In the genomic region with DNA sequence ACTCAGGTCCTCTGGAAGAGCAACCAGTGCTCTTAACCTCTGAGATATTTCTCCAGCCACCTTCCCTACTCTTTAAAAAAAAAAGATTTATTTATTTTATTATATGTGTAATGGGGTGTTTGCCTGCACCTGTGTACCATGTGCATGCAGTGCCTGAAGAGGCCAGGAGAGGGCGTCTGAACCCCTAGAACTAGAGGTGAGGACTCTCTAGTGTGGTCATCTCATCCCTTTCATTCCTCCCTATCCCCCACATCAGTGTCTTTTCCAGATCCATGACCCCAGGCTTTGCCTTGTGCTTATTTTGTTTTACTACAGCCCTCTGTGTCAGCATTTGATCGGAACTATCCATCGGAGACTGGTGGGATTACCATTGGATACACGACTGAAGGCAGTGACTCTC, we compare ENCODE assay signal across 9 mouse cellular contexts. TPM values are rescaled to one million over a fixed set of nuclear protein-coding genes. Genes with fewer than 3 reads are reported as not detected.
DNase-seq lines count a peak whose midpoint lies in the region; ATAC-seq lines count a peak whose summit lies in the region.
"Had no signal": no experiment of that assay in that cellular context is flagged by ENCODE, and none has a peak within 500 bp of the region (broad histone marks: within the 10 kb centered on the region; RNA-seq: fewer than 3 reads in every experiment).

No protein-coding gene starts in this region.

- no peak overlapping the region for H3K4me3 ChIP-seq in hindbrain, embryonic 11.5 days (ENCODE audit: low read depth, low read length)
- H3K4me3 ChIP-seq in hindbrain, embryonic 16.5 days (ENCODE audit: low read length): no peak overlapping the region

- H3K9me3 ChIP-seq in hindbrain, embryonic 11.5 days (ENCODE audit: control insufficient read depth, low read length): no peaks in the 10 kb centered on the region
- no peaks in the 10 kb centered on the region for H3K9me3 ChIP-seq in hindbrain, embryonic 16.5 days (ENCODE audit: control insufficient read depth, low read length)

- no peak overlapping the region for H3K9ac ChIP-seq in hindbrain, embryonic 11.5 days (ENCODE audit: low read depth, low read length)
- no peak overlapping the region for H3K9ac ChIP-seq in hindbrain, embryonic 16.5 days (ENCODE audit: low read depth, low read length)

- peak; percentile 34 for DNase-seq in hindbrain, embryonic 11.5 days (ENCODE audit: low spot score)
- DNase-seq in B cell, adult 2 months: peak; percentile 49 to 52
- peak; percentile 64 for DNase-seq in brain, adult 2 months (ENCODE audit: low read depth, low spot score)
- peak; percentile 50 to 56 for DNase-seq in kidney, postnatal 4 days
- DNase-seq in urinary bladder, postnatal 10 days (ENCODE audit: low spot score): no peak
- DNase-seq in layer of hippocampus, adult 9-10 months (ENCODE audit: low spot score): no peak
- DNase-seq in right cerebral cortex, adult 18-20 months: no peak

- no peaks in the 10 kb centered on the region for H3K36me3 ChIP-seq in hindbrain, embryonic 11.5 days (ENCODE audit: control insufficient read depth, insufficient read depth, low read length)
- H3K36me3 ChIP-seq in hindbrain, embryonic 16.5 days (ENCODE audit: control insufficient read depth, insufficient read depth, low read length): no peaks in the 10 kb centered on the region

- H3K27me3 ChIP-seq in hindbrain, embryonic 11.5 days (ENCODE audit: control insufficient read depth, insufficient read depth, low read length): no peaks in the 10 kb centered on the region
- H3K27me3 ChIP-seq in hindbrain, embryonic 16.5 days (replicated peaks; ENCODE audit: control insufficient read depth, insufficient read depth, low read length): no peaks in the 10 kb centered on the region

- H3K27ac ChIP-seq in hindbrain, embryonic 11.5 days (ENCODE audit: low read depth, low read length): no peak overlapping the region
- no peak overlapping the region for H3K27ac ChIP-seq in hindbrain, embryonic 16.5 days (ENCODE audit: low read depth, low read length)

- no peak overlapping the region for H3K4me2 ChIP-seq in hindbrain, embryonic 11.5 days (replicated peaks; ENCODE audit: low read depth, low read length)
- H3K4me2 ChIP-seq in hindbrain, embryonic 16.5 days (ENCODE audit: low read length): no peak overlapping the region

- 68% methylated on average over 4 of the region's 4 CpGs for WGBS in hindbrain, embryonic 11.5 days
- 66% methylated on average over 4 of the region's 4 CpGs for WGBS in hindbrain, embryonic 16.5 days

- H3K4me1 ChIP-seq in hindbrain, embryonic 11.5 days (replicated peaks; ENCODE audit: control insufficient read depth, insufficient read depth, low read length): no peaks in the 10 kb centered on the region
- H3K4me1 ChIP-seq in hindbrain, embryonic 16.5 days (ENCODE audit: control insufficient read depth, insufficient read depth, low read depth, low read length): peaks cover under 1% of the 10 kb centered on the region

- ATAC-seq in hindbrain, embryonic 11.5 days (ENCODE audit: low FRiP score): no peak
- ATAC-seq in hindbrain, embryonic 16.5 days: no peak

RNA-seq across cellular contexts. Expression of a gene that starts 5.2 kb away (rescaled TPM):
- 0.67 and 0.80 TPM in 2 replicates for polyA plus RNA-seq in hindbrain, embryonic 11.5 days (2014; fragmentation: Nextera tagmentation; extraction: Ambion mirVana)
- polyA plus RNA-seq in hindbrain, embryonic 16.5 days (2015; fragmentation: Nextera tagmentation; extraction: Ambion mirVana): 10.9 and 14.3 TPM in 2 replicates

RNA-seq across cellular contexts. Expression of a gene that starts 18.3 kb away (rescaled TPM):
- polyA plus RNA-seq in hindbrain, embryonic 11.5 days (2014; fragmentation: Nextera tagmentation; extraction: Ambion mirVana): 217 and 219 TPM in 2 replicates
- 225 and 246 TPM in 2 replicates for polyA plus RNA-seq in hindbrain, embryonic 16.5 days (2015; fragmentation: Nextera tagmentation; extraction: Ambion mirVana)

RNA-seq across cellular contexts. Expression of a gene that starts 35.9 kb away (rescaled TPM):
- polyA plus RNA-seq in hindbrain, embryonic 11.5 days (2014; fragmentation: Nextera tagmentation; extraction: Ambion mirVana): 0.10 TPM in 1 of 2 replicates, not detected in the other
- polyA plus RNA-seq in hindbrain, embryonic 16.5 days (2015; fragmentation: Nextera tagmentation; extraction: Ambion mirVana): 0.08 TPM in 1 of 2 replicates, not detected in the other
- polyA plus RNA-seq: stomach, embryonic 16.5 days had no signal

Comparison
In these comparisons a context has a peak if more than half of its experiments do, and no peak if none do; other contexts are left out.
1. DNase-seq: peak in hindbrain, embryonic 11.5 days (single experiment), B cell, adult 2 months (2 of 2), brain, adult 2 months (single experiment) and kidney, postnatal 4 days (2 of 2); none in urinary bladder, postnatal 10 days (single experiment), layer of hippocampus, adult 9-10 months (single experiment) and right cerebral cortex, adult 18-20 months (single experiment).